Mouse (Mus musculus) stomach, embryonic 16.5 days (tissue): Measurements from ENCODE around the gene Iglon5. TPM values are rescaled to one million over a fixed set of nuclear protein-coding genes. Genes with fewer than 3 reads are reported as not detected.
A peak's percentile ranks its signal among the peaks of the same experiment; 100 is the strongest.

Source experiments
- ATAC-seq: fragments of 200-750 bp; cut with Nextera tagmentation; 2 replicates; pipeline ENCODE4 v1.8.0; 2017; ENCODE audit warnings: moderate number of reproducible peaks, moderate TSS enrichment; ENCODE audit not compliant: insufficient read depth, low FRiP score
- H3K27ac ChIP-seq: fragments of 300-500 bp; sonication (generic); 2 replicates; pipeline ENCODE4 v1.5.1; 2014; ENCODE audit warnings: low read length
- H3K27me3 ChIP-seq: fragments of 300-500 bp; sonication (generic); 2 replicates; pipeline ENCODE4 v1.6.1; 2014; ENCODE audit warnings: low read length, control low read depth, mixed read lengths; ENCODE audit not compliant: control insufficient read depth, insufficient read depth
- H3K36me3 ChIP-seq: fragments of 300-500 bp; sonication (generic); 2 replicates; pipeline ENCODE4 v1.6.1; 2014; ENCODE audit warnings: low read length; ENCODE audit not compliant: control insufficient read depth, insufficient read depth
- H3K4me1 ChIP-seq: fragments of 300-500 bp; sonication (generic); 2 replicates; pipeline ENCODE4 v1.6.1; 2014; ENCODE audit warnings: low read length, control low read depth, mixed read lengths; ENCODE audit not compliant: control insufficient read depth, insufficient read depth
- H3K4me2 ChIP-seq: fragments of 300-500 bp; sonication (generic); 2 replicates; pipeline ENCODE4 v1.6.1; 2014; ENCODE audit warnings: low read depth, low read length, mixed read lengths
- H3K4me3 ChIP-seq: fragments of 300-500 bp; sonication (generic); replicated peaks from 2 replicates; pipeline ENCODE4 v1.5.1; 2014; ENCODE audit warnings: mild to moderate bottlenecking, low read length
- H3K9ac ChIP-seq: fragments of 300-500 bp; sonication (generic); 2 replicates; pipeline ENCODE4 v1.6.1; 2014; ENCODE audit warnings: low read length
- H3K9me3 ChIP-seq: fragments of 300-500 bp; sonication (generic); replicated peaks from 2 replicates; pipeline ENCODE4 v1.6.1; 2016; ENCODE audit warnings: low read length, control low read depth; ENCODE audit not compliant: control insufficient read depth
- WGBS: fragments of 180-500 bp; shearing (Covaris S2); extraction: QIAGEN DNeasy Blood & Tissue Kit; methylation state at CpG from one replicate; pipeline ENCODE4 v1.1.7; 2014; 5-methylcytosine and 5-hydroxymethylcytosine counted together
- polyA plus RNA-seq: library from polyadenylated mRNA; unstranded; fragments of >200 nt; fragmentation: Nextera tagmentation; extraction: Ambion mirVana; gene quantifications from 2 replicates; pipeline ENCODE4 v1.2.1, GENCODE M21; 2015

Iglon5 gene
- polyA plus RNA-seq, 1 experiment from 2014 or later, result 0.39 TPM

DNA sequence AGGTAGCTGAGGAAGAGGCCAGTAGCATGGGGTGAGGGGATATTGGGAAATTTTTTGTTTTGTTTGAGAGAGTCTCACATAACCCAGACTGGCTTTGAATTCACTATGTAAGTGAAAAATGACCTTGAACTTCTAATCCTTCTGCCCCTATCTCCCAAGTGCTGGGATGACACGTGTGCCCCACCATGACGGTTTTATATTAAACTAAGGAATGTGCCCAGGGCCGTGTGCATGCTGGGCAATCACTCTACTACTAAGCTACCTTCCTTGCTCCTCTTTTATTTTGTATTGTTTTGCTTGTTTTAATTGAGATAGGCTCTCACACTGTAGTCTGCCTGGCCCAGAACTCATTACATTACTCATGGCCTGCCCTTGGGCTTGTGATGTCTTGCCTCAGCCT, 48.8 kb downstream of the Iglon5 start:
- Histone ChIP-seq H3K4me3 (no peak overlapping the region), H3K27ac (no peak overlapping the region), H3K4me2 (no peak overlapping the region), H3K4me1 (peaks cover 14% of the 10 kb centered on the region), H3K9ac (no peak overlapping the region), H3K36me3 (no peaks in the 10 kb centered on the region), H3K27me3 (no peaks in the 10 kb centered on the region), H3K9me3 (no peaks in the 10 kb centered on the region)
- WGBS, result 77% methylated on average over 3 of the region's 3 CpGs
- ATAC-seq, result no peak

DNA sequence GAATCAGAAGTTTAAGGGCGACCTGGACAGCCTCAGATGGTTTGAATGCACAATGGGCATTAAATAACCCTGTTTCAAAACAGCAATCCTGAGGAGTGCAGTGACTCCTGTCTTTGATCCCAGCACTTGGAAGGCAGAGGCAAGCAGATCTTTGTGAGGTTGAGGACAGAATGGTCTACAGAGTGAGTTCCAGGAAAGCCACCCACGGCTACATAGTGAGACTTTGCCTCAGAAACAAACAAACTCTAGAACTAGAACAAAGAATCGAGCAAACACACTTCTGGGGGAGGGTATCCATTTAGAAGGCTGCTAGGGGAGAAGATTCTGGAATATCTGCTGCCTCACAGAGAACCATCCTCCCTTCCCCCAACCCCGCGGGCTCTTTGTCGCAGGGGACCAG, 49.4 kb downstream of the Iglon5 start, which contains the start of gene Cldnd2:
Gene Cldnd2 (plus strand): TSS at position 301 of the 400 bp plus-strand sequence.
- Histone ChIP-seq H3K4me1 (peaks cover 14% of the 10 kb centered on the region), H3K4me3 (no peak within 1 kb of the TSS), H3K27me3 (no peaks in the 10 kb centered on the region), H3K36me3 (no peaks in the 10 kb centered on the region), H3K9me3 (no peaks in the 10 kb centered on the region), H3K4me2 (no peak within 1 kb of the TSS), H3K27ac (no peak within 1 kb of the TSS), H3K9ac (no peak within 1 kb of the TSS)
- WGBS, result 82% methylated on average over 6 of the region's 6 CpGs
- no peak for ATAC-seq

GRCm38 (mm10) chr7:43438611-43439010, 51.3 kb downstream of the Iglon5 start:
- Histone ChIP-seq H3K4me1 (peaks cover 6% of the 10 kb centered on the region), H3K4me2 (no peak overlapping the region), H3K27me3 (no peaks in the 10 kb centered on the region), H3K4me3 (no peak overlapping the region), H3K9me3 (no peaks in the 10 kb centered on the region), H3K9ac (no peak overlapping the region), H3K27ac (no peak overlapping the region), H3K36me3 (no peaks in the 10 kb centered on the region)
- WGBS, result 82% methylated on average over 4 of the region's 4 CpGs
- ATAC-seq, result no peak

DNA sequence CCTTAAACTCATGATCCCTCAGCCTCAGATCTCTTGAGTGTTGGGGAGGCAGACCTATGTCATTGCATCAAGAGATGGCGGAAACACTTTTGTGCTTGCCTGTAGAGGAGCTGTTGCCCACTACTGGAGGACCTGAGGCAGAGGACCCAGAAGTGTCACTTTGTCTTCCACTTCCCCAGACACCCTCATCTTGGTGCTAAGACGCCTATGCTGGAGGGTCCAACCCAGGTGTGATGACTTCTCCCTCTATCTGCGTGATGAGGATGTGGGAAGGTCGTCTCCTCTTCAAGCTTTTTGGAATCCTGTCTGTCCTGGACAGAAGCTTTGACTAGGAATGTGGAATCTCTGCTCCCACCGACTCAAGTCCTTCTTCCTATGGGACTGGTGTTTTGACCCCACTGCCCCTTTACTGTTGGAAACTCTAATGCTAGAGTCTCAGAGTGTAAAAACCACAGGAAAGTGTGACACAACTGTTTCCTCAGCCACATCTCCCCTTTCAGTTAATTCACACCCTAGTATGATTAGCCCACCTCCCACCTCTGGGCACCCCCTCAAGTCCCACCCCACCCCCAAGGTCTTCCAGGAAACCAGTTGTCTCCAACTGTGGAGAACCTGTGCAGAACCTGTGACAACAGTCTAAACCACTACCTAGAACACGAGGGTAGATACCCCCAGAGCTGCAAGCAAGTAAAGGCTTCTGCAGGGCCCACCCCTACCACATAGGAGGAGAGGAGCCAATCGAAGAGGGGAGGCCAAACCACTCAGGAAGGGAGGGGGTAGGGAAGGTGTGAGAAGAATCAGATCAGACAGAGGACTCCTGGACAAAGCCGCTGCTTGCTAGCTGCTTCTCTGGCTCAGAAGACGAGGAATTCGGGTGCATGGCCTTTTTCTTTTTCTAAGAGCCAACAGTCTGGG, 53.3 kb downstream of the Iglon5 start, which contains the start of gene Nkg7:
Gene Nkg7 (plus strand): TSS at position 733 of the 915 bp plus-strand sequence.
- Histone ChIP-seq H3K27me3 (no peaks in the 10 kb centered on the region), H3K9ac (no peak within 1 kb of the TSS), H3K4me3 (no peak within 1 kb of the TSS), H3K27ac (no peak within 1 kb of the TSS), H3K4me1 (no peaks in the 10 kb centered on the region), H3K9me3 (no peaks in the 10 kb centered on the region), H3K36me3 (no peaks in the 10 kb centered on the region), H3K4me2 (no peak within 1 kb of the TSS)
- no peak for ATAC-seq
- 67% methylated on average over 10 of the region's 10 CpGs for WGBS

DNA sequence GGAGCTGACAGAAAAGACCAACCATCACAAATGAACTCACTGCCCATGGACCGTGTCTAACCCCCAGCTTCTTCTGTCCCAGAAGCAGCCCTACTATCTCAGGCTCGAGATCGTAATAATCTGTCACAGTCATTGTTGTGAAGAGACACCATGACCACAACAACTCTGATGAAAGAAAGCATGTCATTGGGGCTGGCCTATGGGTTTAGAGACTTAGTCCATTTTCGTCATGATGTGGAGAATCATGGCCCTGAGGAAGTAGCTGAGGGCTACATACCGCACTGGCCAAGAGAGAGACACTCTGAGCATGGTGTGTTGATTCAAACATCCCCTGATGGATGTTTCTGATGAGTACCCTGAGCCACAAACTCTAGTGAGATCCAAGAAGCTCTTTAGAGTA, 55.2 kb downstream of the Iglon5 start:
- Histone ChIP-seq H3K4me2 (no peak overlapping the region), H3K27me3 (no peaks in the 10 kb centered on the region), H3K27ac (no peak overlapping the region), H3K9ac (no peak overlapping the region), H3K4me3 (no peak overlapping the region), H3K4me1 (no peaks in the 10 kb centered on the region), H3K9me3 (no peaks in the 10 kb centered on the region), H3K36me3 (no peaks in the 10 kb centered on the region)
- 86% methylated on average over 5 of the region's 5 CpGs for WGBS
- ATAC-seq, result no peak

DNA sequence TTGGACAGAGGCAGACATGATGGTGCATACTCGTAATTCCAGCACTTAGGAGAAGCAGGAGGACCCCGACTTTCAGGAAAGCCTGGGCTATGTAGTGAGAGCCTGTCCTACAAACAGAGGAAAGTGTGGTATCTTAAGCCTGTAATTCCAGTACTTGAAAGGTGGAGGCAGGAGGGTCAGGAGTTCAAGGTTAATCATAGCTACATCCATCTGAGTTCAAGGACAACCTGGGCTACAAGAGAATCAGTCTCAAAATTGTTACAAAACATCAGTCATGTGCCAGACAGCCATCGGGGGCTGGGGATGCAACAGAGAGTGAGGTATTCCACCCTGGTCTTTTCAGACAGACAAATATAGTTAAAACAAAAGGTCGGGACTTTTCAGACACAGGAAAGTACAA, 57.0 kb downstream of the Iglon5 start:
- no peaks in the 10 kb centered on the region for H3K9me3 ChIP-seq
- WGBS, result 71% methylated on average over 4 of the region's 4 CpGs
- H3K4me2 ChIP-seq, result no peak overlapping the region
- H3K27ac ChIP-seq, result no peak overlapping the region
- no peaks in the 10 kb centered on the region for H3K27me3 ChIP-seq
- H3K4me1 ChIP-seq, result no peaks in the 10 kb centered on the region
- H3K9ac ChIP-seq, result no peak overlapping the region
- H3K36me3 ChIP-seq, result no peaks in the 10 kb centered on the region
- no peak overlapping the region for H3K4me3 ChIP-seq
- no peak for ATAC-seq

GRCm38 (mm10) chr7:43429500-43429899, 60.4 kb downstream of the Iglon5 start:
- Histone ChIP-seq H3K4me1 (no peaks in the 10 kb centered on the region), H3K36me3 (no peaks in the 10 kb centered on the region), H3K4me3 (no peak overlapping the region), H3K9ac (no peak overlapping the region), H3K9me3 (no peaks in the 10 kb centered on the region), H3K27me3 (no peaks in the 10 kb centered on the region), H3K4me2 (no peak overlapping the region), H3K27ac (no peak overlapping the region)
- peak; percentile 37; the same call in 1 of the 2 replicates for ATAC-seq
- 38% methylated on average over 4 of the region's 4 CpGs for WGBS

- 74% methylated on average over 8 of the region's 8 CpGs for WGBS
- H3K36me3 ChIP-seq, result no peaks in the 10 kb centered on the region
- no peaks in the 10 kb centered on the region for H3K4me1 ChIP-seq
- no peak within 1 kb of the TSS for H3K4me2 ChIP-seq
- ATAC-seq, result no peak
- H3K9me3 ChIP-seq, result no peaks in the 10 kb centered on the region
- no peaks in the 10 kb centered on the region for H3K27me3 ChIP-seq
- H3K9ac ChIP-seq, result no peak within 1 kb of the TSS
- no peak within 1 kb of the TSS for H3K27ac ChIP-seq
- no peak within 1 kb of the TSS for H3K4me3 ChIP-seq
These were observed 62.5 kb downstream of the Iglon5 start, which contains the start of gene Lim2 for GRCm38 (mm10) chr7:43427406-43427805. Gene Lim2, plus strand, starts transcription at chr7:43427670.

- Histone ChIP-seq H3K4me3 (no peak overlapping the region), H3K4me1 (no peaks in the 10 kb centered on the region), H3K36me3 (no peaks in the 10 kb centered on the region), H3K9me3 (no peaks in the 10 kb centered on the region), H3K27ac (no peak overlapping the region), H3K4me2 (no peak overlapping the region), H3K27me3 (no peaks in the 10 kb centered on the region), H3K9ac (no peak overlapping the region)
- 62% methylated on average over 3 of the region's 3 CpGs for WGBS
- ATAC-seq, result no peak
These were observed 65.8 kb downstream of the Iglon5 start for GRCm38 (mm10) chr7:43423991-43424625.
